Mouse (Mus musculus) midbrain, embryonic 14.5 days (tissue): ENCODE measurements at regions not wholly inside any gene's neighbourhood (a gene's known extent, or its start where the extent isn't known, plus 50 kb on each side); places are given as distances from the start of the nearest gene placed in this dataset.

Source experiments
- ATAC-seq: fragments of 200-750 bp; cut with Nextera tagmentation; 2 replicates; pipeline ENCODE4 v1.8.0; 2017; ENCODE audit warnings: moderate number of reproducible peaks, moderate library complexity; ENCODE audit not compliant: low FRiP score, low TSS enrichment
- DNase-seq: peaks from one replicate; pipeline ENCODE4 v3.0.0-alpha.2; 2015
- H3K27ac ChIP-seq: fragments of 300-500 bp; sonication (generic); replicated peaks from 2 replicates; pipeline ENCODE4 v1.5.1; 2014; ENCODE audit warnings: mild to moderate bottlenecking, low read depth, low read length, moderate library complexity
- H3K27me3 ChIP-seq: fragments of 300-500 bp; sonication (generic); 2 replicates; pipeline ENCODE4 v1.6.1; 2014; ENCODE audit warnings: low read length, control low read depth, mixed read lengths; ENCODE audit not compliant: control insufficient read depth, insufficient read depth
- H3K36me3 ChIP-seq: fragments of 300-500 bp; sonication (generic); 2 replicates; pipeline ENCODE4 v1.6.1; 2014; ENCODE audit warnings: low read length, control low read depth; ENCODE audit not compliant: control insufficient read depth, insufficient read depth
- H3K4me1 ChIP-seq: fragments of 300-500 bp; sonication (generic); 2 replicates; pipeline ENCODE4 v1.6.1; 2014; ENCODE audit warnings: mild to moderate bottlenecking, antibody characterized with exemption, low read length, control low read depth; ENCODE audit not compliant: control insufficient read depth, insufficient read depth
- H3K4me2 ChIP-seq: fragments of 300-500 bp; sonication (generic); 2 replicates; pipeline ENCODE4 v1.6.1; 2014; ENCODE audit warnings: mild to moderate bottlenecking, low read length, moderate library complexity
- H3K4me3 ChIP-seq: fragments of 300-500 bp; sonication (generic); replicated peaks from 2 replicates; pipeline ENCODE4 v1.5.1; 2014; ENCODE audit warnings: low read depth, low read length
- H3K9ac ChIP-seq: fragments of 300-500 bp; sonication (generic); replicated peaks from 2 replicates; pipeline ENCODE4 v1.6.1; 2014; ENCODE audit warnings: mild to moderate bottlenecking, low read length, moderate library complexity
- H3K9me3 ChIP-seq: fragments of 300-500 bp; sonication (generic); 2 replicates; pipeline ENCODE4 v1.6.1; 2016; ENCODE audit warnings: low read length, control low read depth, mixed read lengths; ENCODE audit not compliant: control insufficient read depth
- WGBS: fragments of 180-500 bp; shearing (Covaris S2); extraction: QIAGEN DNeasy Blood & Tissue Kit; methylation state at CpG from one replicate; pipeline ENCODE4 v1.1.7; 2014; 5-methylcytosine and 5-hydroxymethylcytosine counted together

- no peaks in the 10 kb centered on the region for H3K9me3 ChIP-seq
Observed at GRCm38 (mm10) chr12:69476131-69476530, 103.9 kb upstream of the Gm9887 start.

GRCm38 (mm10) chr12:69474916-69475661 lies 102.8 kb upstream of the Gm9887 start:
- Histone ChIP-seq H3K4me1 (peaks cover 6% of the 10 kb centered on the region; the same call in 1 of the 2 replicates), H3K27ac (no peak overlapping the region), H3K9ac (no peak overlapping the region), H3K4me3 (no peak overlapping the region), H3K4me2 (no peak overlapping the region), H3K9me3 (no peaks in the 10 kb centered on the region), H3K27me3 (no peaks in the 10 kb centered on the region), H3K36me3 (no peaks in the 10 kb centered on the region)
- DNase-seq: no peak
- ATAC-seq: no peak
- 64% methylated on average over 17 of the region's 17 CpGs for WGBS

More at GRCm38 (mm10) chr12:69476131-69476530, 103.9 kb upstream of the Gm9887 start:
- no peak overlapping the region for H3K4me2 ChIP-seq
- H3K9ac ChIP-seq: no peak overlapping the region; the same call in 1 of the 2 replicates
- H3K27me3 ChIP-seq: no peaks in the 10 kb centered on the region
- no peak for ATAC-seq
- no peak for DNase-seq
- H3K4me3 ChIP-seq: no peak overlapping the region
- peaks cover 6% of the 10 kb centered on the region; the same call in 1 of the 2 replicates for H3K4me1 ChIP-seq
- no peak overlapping the region for H3K27ac ChIP-seq
- WGBS: 75% methylated on average over 4 of the region's 4 CpGs
- no peaks in the 10 kb centered on the region for H3K36me3 ChIP-seq

GRCm38 (mm10) chr12:69474141-69474915 lies 102.1 kb upstream of the Gm9887 start:
- Histone ChIP-seq H3K9me3 (no peaks in the 10 kb centered on the region), H3K4me3 (no peak overlapping the region), H3K9ac (no peak overlapping the region), H3K27ac (no peak overlapping the region), H3K4me1 (peaks cover 6% of the 10 kb centered on the region; the same call in 1 of the 2 replicates), H3K27me3 (no peaks in the 10 kb centered on the region), H3K36me3 (no peaks in the 10 kb centered on the region), H3K4me2 (no peak overlapping the region)
- WGBS: 29% methylated on average over 14 of the region's 14 CpGs
- DNase-seq: no peak
- no peak for ATAC-seq

DNA sequence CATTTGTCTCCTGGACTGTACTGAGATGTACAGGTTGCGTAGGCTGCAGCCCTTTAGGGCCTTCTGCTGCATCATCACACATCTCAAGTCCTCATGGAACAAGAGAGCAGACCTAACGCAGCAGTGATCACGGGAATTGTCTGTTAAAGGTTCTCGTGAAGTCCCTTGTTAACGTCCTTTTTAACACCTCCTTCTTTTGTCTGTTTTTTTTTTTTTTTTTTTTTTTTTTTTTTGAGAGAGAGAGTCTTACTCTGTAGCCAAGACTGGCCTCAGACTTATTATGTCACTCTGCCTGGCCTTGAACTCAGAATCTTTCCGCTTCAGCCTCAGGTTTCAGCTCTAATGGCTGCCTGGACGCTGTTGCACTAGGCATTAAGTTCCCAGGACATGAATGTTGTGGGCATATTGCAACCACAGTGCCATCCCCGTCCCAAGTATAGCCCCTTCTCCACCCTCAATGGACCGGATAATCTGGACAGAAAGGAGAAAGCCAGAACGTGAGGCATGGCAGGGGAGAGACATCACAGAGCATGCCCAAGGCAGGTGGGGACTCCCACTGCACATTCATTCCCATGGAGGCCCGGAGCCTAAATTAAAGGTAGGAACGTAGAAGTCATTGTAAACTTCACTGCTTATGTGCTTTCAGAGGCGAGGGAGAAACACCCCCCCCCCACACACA lies 101.3 kb upstream of the Gm9887 start:
- H3K27ac ChIP-seq: no peak overlapping the region
- no peaks in the 10 kb centered on the region for H3K36me3 ChIP-seq
- peaks cover 6% of the 10 kb centered on the region; the same call in 1 of the 2 replicates for H3K4me1 ChIP-seq
- H3K9me3 ChIP-seq: no peaks in the 10 kb centered on the region
- no peaks in the 10 kb centered on the region for H3K27me3 ChIP-seq
- WGBS: 67% methylated on average over 13 of the region's 13 CpGs
- no peak for ATAC-seq
- H3K4me3 ChIP-seq: no peak overlapping the region
- H3K4me2 ChIP-seq: no peak overlapping the region
- no peak overlapping the region for H3K9ac ChIP-seq
- no peak for DNase-seq

DNA sequence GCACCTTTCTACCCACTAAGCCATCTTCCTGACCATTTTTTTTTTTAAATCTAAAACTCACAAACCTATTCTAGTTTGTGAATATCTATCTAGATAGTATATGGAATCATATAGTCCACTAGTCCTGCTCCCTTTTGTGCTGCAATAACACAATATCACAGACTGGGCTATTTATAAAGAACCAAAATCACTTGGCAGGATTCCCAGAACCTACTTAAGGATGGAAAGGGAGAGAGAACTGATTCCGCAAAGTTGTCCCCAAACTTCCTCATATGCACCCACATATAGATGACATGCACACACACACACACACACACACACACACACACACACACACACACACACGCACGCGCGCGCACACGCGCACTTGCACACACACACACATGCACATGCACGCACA lies 100.7 kb upstream of the Gm9887 start:
- DNase-seq (no peak), ATAC-seq (no peak)
- Histone ChIP-seq H3K9me3 (no peaks in the 10 kb centered on the region), H3K4me1 (peaks cover 6% of the 10 kb centered on the region; the same call in 1 of the 2 replicates), H3K36me3 (no peaks in the 10 kb centered on the region), H3K4me2 (no peak overlapping the region), H3K27ac (no peak overlapping the region), H3K9ac (no peak overlapping the region), H3K4me3 (no peak overlapping the region), H3K27me3 (no peaks in the 10 kb centered on the region)
- 85% methylated on average over 9 of the region's 9 CpGs for WGBS

GRCm38 (mm10) chr12:69471876-69472275 lies 99.6 kb upstream of the Gm9887 start:
- H3K27ac ChIP-seq: no peak overlapping the region
- no peaks in the 10 kb centered on the region for H3K27me3 ChIP-seq
- H3K9ac ChIP-seq: no peak overlapping the region
- peaks cover 4% of the 10 kb centered on the region; the same call in 1 of the 2 replicates for H3K4me1 ChIP-seq
- 83% methylated on average over 5 of the region's 5 CpGs for WGBS
- H3K9me3 ChIP-seq: no peaks in the 10 kb centered on the region
- no peaks in the 10 kb centered on the region for H3K36me3 ChIP-seq
- no peak overlapping the region for H3K4me3 ChIP-seq
- ATAC-seq (no peak), DNase-seq (no peak)
- H3K4me2 ChIP-seq: no peak overlapping the region

GRCm38 (mm10) chr12:69469004-69469403 lies 96.7 kb upstream of the Gm9887 start:
- Histone ChIP-seq H3K9me3 (no peaks in the 10 kb centered on the region), H3K27me3 (no peaks in the 10 kb centered on the region), H3K36me3 (no peaks in the 10 kb centered on the region), H3K27ac (no peak overlapping the region), H3K4me1 (no peaks in the 10 kb centered on the region), H3K4me3 (no peak overlapping the region), H3K9ac (no peak overlapping the region), H3K4me2 (no peak overlapping the region)
- DNase-seq: no peak
- no peak for ATAC-seq
- 90% methylated on average over 6 of the region's 6 CpGs for WGBS

DNA sequence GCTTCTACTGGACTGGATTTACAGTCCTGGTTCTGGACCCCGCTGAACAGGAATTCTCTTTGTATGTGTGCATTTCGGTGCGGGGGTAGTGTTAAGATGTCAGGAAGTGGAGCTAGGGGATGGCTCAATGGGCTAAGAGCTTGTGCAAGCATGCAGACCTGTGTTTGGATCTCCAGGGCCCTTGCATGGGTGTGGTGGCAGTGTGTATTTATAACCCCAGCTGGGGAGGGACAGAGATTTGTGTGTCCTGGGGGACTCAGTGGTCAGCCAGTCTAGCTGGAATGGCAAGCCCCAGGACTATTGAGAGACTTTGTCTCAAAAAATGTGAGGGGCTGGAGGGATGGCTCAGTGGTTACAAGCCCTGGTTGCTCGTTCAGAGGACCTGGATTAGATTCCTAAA lies 95.1 kb upstream of the Gm9887 start:
- ATAC-seq (no peak), DNase-seq (no peak)
- H3K27ac ChIP-seq: no peak overlapping the region
- H3K4me1 ChIP-seq: no peaks in the 10 kb centered on the region
- H3K9me3 ChIP-seq: no peaks in the 10 kb centered on the region
- H3K27me3 ChIP-seq: no peaks in the 10 kb centered on the region
- no peak overlapping the region for H3K4me3 ChIP-seq
- no peaks in the 10 kb centered on the region for H3K36me3 ChIP-seq
- no peak overlapping the region for H3K9ac ChIP-seq
- 78% methylated on average over 4 of the region's 4 CpGs for WGBS
- no peak overlapping the region for H3K4me2 ChIP-seq
